Mouse (Mus musculus) left cerebral cortex, adult 2 months (tissue): ENCODE measurements around the gene Zfp217. TPM values are rescaled to one million over a fixed set of nuclear protein-coding genes. Genes with fewer than 3 reads are reported as not detected.

Experiments
- DNase-seq, 2 experiments: peaks; one replicate each; pipeline ENCODE4 v3.0.0; 2021 to 2022; ENCODE audit warnings: low spot score in 2 of 2, mixed read lengths in 1 of 2; ENCODE audit errors: extremely low spot score in 1 of 2
- H3K27ac ChIP-seq: fragments of 200-600 bp; 2 replicates; pipeline ENCODE4 v1.8.1; 2022
- H3K4me3 ChIP-seq: fragments of 200-600 bp; 2 replicates; pipeline ENCODE4 v1.8.1; 2022
- CTCF ChIP-seq: fragments of 200-600 bp; IDR thresholded peaks from 2 replicates; pipeline ENCODE4 v1.8.1; 2022; ENCODE audit warnings: antibody characterized with exemption, mild to moderate bottlenecking, moderate library complexity
- intact Hi-C: fragments of 180-260 bp; cut with DNase I; formaldehyde crosslinking; loops from one replicate; pipeline ENCODE4 v1.15.1; 2025
- total RNA-seq, 2 experiments: library from RNA; stranded (reverse); gene quantifications; 2 replicates each; pipeline ENCODE4 v1.2.3; 2021

The Zfp217 gene
- total RNA-seq, 2 experiments from 2014 or later, result 2.9 to 3.4 TPM

DNA sequence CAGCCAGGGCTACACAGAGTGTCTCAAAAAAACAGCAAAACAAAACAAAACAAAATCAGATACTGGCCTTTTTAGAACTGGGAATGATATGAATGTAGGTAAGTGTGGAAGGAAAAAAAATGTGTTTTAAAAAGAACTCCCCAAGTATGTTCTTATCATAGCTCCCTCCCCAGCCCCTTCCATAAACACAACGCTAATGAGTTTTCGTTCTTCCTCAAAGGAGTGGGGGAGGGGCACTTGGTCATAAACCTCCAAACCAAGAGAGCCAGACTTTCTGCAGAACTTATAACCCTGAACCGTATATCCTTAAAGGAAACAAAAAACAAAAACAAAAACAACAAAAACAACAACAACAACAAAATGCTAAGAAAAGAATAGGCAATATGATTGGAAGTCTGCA, 4.0 kb downstream of the Zfp217 start:
- H3K4me3 ChIP-seq, result no peak overlapping the region
- TF ChIP-seq CTCF, result no peak
- intact Hi-C loops, result no loop called here

DNA sequence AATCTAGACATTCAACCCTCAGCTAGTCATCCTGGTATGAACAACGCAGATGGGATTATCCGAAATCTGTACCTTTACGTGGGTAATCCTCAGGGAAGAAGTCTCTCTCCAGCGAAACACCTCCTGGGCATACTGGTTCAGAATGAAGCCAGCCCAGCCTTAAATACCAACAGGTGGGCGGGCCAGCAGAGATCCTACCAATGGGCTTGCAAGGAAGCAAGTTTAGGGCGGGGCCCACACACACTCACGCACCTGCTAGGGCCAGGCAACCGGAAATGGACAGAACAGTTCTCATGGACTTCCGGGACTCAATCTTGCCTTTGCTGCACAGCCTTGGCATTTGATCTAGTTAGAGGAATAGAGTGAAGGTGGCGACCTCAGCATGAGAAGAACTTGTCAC, 5.4 kb downstream of the Zfp217 start:
- TF ChIP-seq CTCF, result no peak
- H3K4me3 ChIP-seq, result no peak overlapping the region
- no peak overlapping the region for H3K27ac ChIP-seq
- no peak for DNase-seq
- intact Hi-C loops, result no loop called here

More for the DNA sequence above, 4.0 kb downstream of the Zfp217 start:
- no peak for DNase-seq
- no peak overlapping the region for H3K27ac ChIP-seq

DNA sequence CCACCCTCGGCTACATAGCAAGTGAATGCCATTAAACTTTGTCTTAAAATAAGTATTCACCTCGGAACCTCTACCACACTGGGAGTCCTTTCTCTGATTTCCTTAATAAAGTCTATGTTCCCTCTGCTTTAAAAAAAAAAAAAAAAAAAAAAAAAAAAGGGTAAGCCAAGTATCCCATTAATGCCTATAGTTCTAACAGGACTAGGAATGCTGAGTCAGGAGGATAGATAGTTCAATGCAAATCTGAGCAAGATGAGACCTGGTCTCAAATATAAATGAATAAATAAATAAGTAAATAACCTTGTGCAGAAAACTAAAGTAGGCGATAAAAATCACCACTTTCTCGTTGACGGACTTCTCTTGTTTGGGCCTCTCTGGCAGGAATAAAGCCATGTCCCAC, 6.4 kb downstream of the Zfp217 start:
- H3K27ac ChIP-seq, result no peak overlapping the region
- DNase-seq, result no peak
- intact Hi-C loops, result no loop called here
- H3K4me3 ChIP-seq, result no peak overlapping the region
- TF ChIP-seq CTCF, result no peak

DNA sequence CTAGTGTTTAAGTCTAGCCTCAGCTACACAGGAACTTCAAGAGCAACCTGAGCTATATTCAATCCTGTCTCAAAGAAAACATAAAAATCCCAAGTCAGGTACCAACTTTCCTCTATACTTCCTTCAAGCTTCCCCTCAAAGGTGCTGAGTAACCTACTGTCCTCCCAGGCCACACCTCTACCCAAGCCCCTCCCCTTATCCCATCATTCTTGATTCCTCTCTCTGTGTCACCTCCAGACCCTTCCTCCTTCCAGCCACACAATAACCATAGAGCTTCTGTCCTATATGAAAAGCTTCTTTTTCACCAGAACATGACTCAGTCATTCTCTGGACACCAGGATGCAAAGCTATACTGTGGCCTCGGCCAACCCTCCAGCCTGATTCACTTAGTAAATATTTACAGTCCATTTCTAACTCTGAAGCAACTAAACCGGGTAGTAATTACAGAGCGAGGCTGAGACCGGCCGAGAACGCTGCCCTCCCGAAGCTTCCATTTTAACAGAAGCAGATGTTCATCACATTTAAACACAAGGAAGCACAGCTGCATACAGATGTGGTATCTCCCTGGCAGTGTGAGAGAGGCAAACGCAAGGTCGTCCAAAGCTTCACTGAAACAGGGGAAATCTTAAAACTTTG, 8.4 kb downstream of the Zfp217 start:
- Histone ChIP-seq H3K27ac (no peak overlapping the region), H3K4me3 (no peak overlapping the region)
- TF ChIP-seq CTCF, result no peak
- DNase-seq, result no peak
- intact Hi-C loops, result no loop called here

DNA sequence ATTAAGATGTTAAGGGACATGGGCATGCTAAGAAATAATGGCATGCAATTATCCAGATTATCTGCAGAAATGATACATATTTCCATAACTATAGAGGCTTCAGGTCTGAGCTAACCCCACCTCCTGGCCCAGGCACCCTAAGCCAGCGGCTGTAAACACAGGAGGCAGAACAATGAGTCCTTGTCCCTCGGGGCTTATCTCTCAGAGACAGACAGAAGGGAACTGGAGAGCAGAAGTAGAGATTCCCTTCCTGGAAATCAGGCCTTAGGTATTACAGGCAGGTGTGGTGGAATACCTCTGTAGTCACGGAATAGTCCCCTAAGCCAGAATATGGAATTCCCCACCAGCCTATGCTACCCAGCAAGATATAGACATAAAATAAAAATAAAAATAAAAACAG, 11.0 kb downstream of the Zfp217 start:
- DNase-seq, result no peak
- intact Hi-C loops, result no loop called here
- no peak overlapping the region for H3K4me3 ChIP-seq
- TF ChIP-seq CTCF, result no peak
- no peak overlapping the region for H3K27ac ChIP-seq

DNA sequence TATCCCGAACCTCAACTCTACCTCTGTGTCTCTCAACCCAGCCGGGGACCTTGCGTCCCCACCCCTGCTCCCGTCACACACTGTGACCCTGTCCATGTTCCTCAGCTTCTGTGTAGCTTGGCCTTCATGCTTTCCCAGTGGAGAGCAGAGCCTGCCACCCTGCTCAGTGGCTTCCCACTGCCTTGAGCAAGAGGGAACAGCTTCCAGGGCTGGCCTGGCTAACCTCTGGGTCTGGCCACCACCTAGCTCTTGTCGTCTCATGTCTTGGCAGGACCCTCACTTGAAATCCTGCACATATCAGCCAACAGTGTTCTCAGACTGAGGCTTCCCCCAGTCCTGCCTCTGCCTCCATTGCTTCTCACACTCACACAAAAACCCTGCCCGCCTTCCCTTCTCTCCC, 12.1 kb downstream of the Zfp217 start:
- TF ChIP-seq CTCF, result no peak
- H3K27ac ChIP-seq, result no peak overlapping the region
- intact Hi-C loops, result no loop called here
- DNase-seq, result no peak
- no peak overlapping the region for H3K4me3 ChIP-seq

DNA sequence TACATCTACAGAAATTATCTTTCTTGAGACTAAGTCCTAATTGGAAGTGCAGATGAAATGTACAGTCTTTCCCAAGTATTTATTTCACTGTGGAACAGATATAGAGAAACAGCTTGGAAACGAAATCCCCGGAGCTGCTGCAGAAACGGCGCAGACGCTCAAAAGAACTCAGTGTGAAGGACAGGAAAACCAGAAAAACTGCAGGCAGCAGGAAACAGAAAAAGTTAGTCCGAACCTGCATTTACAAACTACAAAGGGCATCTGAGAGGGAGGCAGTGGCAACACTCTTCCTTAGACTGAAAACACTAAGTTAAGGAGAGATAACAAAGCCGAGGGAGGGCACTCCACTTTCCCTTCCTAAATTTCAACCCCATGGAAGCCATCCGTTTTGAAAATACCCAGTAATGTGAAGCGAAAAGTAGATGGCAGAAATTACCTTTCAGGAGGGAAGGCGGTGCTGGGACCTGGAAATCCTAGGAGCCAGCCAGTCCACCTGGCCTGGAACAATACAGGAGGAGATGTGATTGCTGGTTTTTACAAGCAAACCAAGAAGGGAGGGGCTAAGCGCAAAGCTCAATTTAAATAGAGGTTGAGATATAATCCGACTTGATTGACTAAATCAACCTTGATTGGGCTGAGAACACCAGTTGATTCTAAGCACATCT, 13.7 kb downstream of the Zfp217 start:
- no peak for TF ChIP-seq CTCF
- no peak for DNase-seq
- H3K4me3 ChIP-seq, result peak overlapping the region; percentile 46; the same call in 1 of the 2 replicates
- intact Hi-C loops, result loop anchor here (5.0 kb wide), 1 partner anchor 133 kb away; no protein-coding TSS in a partner anchor
- no peak overlapping the region for H3K27ac ChIP-seq

DNA sequence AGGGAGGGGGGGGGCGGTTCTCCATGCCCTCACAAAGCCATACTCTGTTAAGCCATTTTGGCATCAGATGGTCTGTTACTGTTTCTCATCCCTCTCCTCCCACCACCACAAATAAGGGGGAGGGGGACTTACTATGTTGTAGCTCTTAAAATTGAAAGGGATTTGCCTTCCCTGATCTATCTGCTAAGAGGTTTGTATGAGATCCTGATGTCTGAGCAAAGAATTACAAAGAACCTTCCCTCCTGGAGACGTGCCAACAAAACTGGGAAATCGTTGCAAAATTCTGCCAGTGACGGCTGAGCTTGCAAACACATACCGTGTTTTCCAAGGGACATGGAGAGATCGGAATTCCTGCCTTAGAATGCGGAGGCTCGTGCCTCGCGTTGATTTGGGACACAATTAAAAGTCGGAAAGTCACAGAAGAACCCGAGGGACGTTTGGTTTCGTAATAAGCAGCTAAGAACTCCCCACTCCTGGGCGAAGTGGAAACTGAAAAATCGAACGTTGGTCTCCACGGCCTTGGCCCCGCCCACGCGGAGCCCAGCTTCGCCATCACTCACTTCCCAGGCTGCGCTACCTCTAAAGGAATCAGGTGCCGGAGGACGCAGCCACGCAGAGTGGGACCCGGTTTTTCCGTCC, 14.7 kb downstream of the Zfp217 start:
- peak overlapping the region; percentile 46 for H3K4me3 ChIP-seq
- intact Hi-C loops, result loop anchor here (2.0 to 5.0 kb wide), 2 partner anchors 86 to 134 kb away; no protein-coding TSS in a partner anchor
- DNase-seq, result peak; percentile 41 to 46
- no peak for TF ChIP-seq CTCF
- peak overlapping the region; percentile 30; the same call in 1 of the 2 replicates for H3K27ac ChIP-seq

DNA sequence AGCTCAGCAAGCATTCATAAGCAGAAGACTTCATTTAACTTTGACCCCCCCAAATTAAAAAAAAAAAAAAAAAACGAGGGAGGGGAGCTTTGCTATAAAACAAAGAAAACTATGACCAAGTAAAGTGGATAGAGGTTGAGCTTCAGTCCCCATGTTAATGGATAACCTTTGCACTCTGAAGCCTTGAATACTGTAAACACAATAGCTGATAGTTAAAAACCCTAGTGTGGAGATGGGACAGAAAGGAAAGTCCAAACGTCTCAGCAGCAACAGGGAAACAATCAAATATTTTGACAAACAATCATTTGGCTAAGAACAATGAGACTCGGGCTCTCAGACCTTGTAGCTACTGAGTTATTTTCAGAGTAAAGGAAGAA, 15.2 kb downstream of the Zfp217 start:
- intact Hi-C loops, result loop anchor here (2.0 to 5.0 kb wide), 2 partner anchors 86 to 135 kb away; no protein-coding TSS in a partner anchor
- no peak for DNase-seq
- TF ChIP-seq CTCF, result no peak

DNA sequence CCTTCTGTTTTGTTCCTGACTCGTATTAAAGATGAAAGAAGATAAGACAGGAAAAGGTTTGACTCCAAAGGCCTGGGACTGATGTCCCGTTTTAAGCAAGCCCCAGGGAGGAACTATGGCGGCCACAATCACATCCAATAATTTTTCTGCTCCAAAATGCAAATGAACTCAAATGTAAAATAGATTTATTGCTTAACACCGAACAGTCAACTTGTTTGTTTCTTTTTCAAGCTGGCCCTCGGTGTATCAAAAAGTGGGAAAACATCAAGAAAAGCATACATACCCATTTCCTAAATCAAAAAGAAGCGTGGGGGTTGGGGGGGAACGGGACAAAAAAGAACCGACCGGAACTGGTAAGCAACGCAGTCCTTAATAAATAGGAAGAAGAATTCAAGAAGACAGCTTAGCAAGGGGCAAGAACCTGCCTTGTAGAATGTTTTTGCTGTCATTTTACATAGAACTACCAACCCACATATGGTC, 15.9 kb downstream of the Zfp217 start:
- Histone ChIP-seq H3K4me3 (no peak overlapping the region), H3K27ac (no peak overlapping the region; the same call in 1 of the 2 replicates)
- intact Hi-C loops, result loop anchor here (2.0 to 5.0 kb wide), 2 partner anchors 87 to 135 kb away; no protein-coding TSS in a partner anchor
- DNase-seq, result no peak
- no peak for TF ChIP-seq CTCF

More for the DNA sequence above, 15.2 kb downstream of the Zfp217 start:
- peak overlapping the region; percentile 30; the same call in 1 of the 2 replicates for H3K27ac ChIP-seq
- H3K4me3 ChIP-seq, result peak overlapping the region; percentile 46

DNA sequence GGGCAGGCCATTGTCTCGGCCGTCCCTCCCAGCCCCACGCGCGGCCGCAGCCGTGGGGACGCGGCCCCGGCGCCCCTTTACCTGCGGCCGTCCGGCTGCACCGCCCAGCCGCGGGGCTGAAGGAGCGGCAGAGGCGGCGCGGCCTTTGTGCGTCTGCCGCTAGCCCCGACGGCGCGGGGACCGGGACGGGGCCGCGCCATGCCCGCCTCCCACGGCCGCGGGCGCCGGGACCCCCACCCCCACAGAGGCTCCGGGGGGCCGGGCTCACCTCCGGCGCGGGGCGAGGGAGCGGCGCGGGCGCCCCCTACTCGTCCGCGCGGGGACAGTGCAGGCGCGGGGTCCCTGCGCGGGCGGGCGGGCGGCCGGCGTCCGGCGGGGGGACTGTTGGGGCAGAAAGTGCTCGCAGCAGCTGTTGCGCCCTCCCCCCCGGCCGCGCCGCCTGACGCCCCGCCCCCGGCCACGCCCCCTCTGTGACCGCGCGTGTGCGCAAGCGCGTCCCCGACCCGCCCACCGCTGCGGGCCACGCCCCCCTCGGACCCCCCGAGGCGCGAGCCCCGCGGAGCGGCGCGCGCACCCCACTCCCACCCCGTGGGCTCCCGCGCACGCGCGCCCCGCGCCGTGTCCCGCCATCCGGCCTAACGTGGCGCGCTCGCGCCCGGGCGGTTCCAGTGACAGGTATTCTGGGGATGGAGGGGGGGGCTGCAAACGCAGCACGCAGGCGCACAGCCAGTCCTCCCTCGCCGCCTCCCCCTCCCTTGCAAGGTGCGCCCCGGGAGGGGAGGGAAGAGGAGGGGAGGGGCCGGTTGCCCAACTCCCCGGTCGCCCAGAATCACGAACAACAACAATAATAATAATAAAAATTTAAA, 16.9 kb downstream of the Zfp217 start:
- intact Hi-C loops, result loop anchor here (5.0 kb wide), 1 partner anchor 136 kb away; no protein-coding TSS in a partner anchor
- Histone ChIP-seq H3K27ac (peak overlapping the region; percentile 21), H3K4me3 (peak overlapping the region; percentile 57)
- no peak; the same call in 1 of the 2 replicates for TF ChIP-seq CTCF
- DNase-seq, result peak; percentile 53 to 75
